Mouse (Mus musculus): ENCODE data around the gene Cldn18. TPM values are rescaled to one million over a fixed set of nuclear protein-coding genes. Genes with fewer than 3 reads are reported as not detected.

Gene Cldn18
- polyA plus RNA-seq, 1 experiment = not detected

GRCm38 (mm10) chr9:99725278-99725677 is 8.2 kb upstream of the Cldn18 start:
- WGBS = 69% methylated on average over 8 of the region's 8 CpGs

DNA sequence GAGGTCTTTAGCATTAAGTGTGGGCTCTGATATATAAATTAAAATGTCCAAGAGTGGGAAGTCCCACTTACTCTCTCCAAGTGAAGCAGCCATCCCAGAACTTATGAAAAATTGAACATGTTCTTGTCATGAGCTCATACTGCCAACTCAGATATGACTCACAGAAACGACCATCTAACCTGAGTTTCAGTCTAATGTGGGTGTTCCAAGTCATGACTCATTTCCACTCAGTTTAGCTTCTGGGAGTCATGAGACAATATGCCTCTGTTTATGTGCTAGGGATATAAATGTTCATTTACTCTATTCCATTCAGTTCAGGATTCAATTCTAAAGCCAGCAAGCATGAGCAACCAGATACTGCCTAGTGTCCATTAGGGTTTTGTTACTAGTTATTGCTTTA is 2.9 kb upstream of the Cldn18 start:
- Histone ChIP-seq H3K4me1 (ENCODE audit: control insufficient read depth, insufficient read depth, low read length) (no peaks in the 10 kb centered on the region), H3K27me3 (ENCODE audit: control insufficient read depth, insufficient read depth, low read length) (no peaks in the 10 kb centered on the region), H3K27ac (ENCODE audit: insufficient read depth, low read length) (no peak overlapping the region), H3K4me3 (replicated peaks; ENCODE audit: insufficient read depth, low read depth, low read length) (no peak overlapping the region)
- DNase-seq = no peak
- WGBS = 31% methylated on average over 1 of the region's 1 CpGs
- no peak for TF ChIP-seq CTCF (IDR thresholded peaks at IDR 0.05; ENCODE audit: borderline replicate concordance, insufficient read depth, low read depth, low read length)
- no peak for TF ChIP-seq POLR2A (IDR thresholded peaks at IDR 0.05; ENCODE audit: borderline replicate concordance, insufficient read depth, low read length)

More at GRCm38 (mm10) chr9:99725278-99725677, 8.2 kb upstream of the Cldn18 start:
- Histone ChIP-seq H3K4me3 (replicated peaks; ENCODE audit: insufficient read depth, low read depth, low read length) (no peak overlapping the region), H3K27ac (ENCODE audit: insufficient read depth, low read length) (no peak overlapping the region), H3K27me3 (ENCODE audit: control insufficient read depth, insufficient read depth, low read length) (no peaks in the 10 kb centered on the region), H3K4me1 (ENCODE audit: control insufficient read depth, insufficient read depth, low read length) (no peaks in the 10 kb centered on the region)
- DNase-seq = no peak
- no peak for TF ChIP-seq POLR2A (IDR thresholded peaks at IDR 0.05; ENCODE audit: borderline replicate concordance, insufficient read depth, low read length)
- TF ChIP-seq CTCF (IDR thresholded peaks at IDR 0.05; ENCODE audit: borderline replicate concordance, insufficient read depth, low read depth, low read length) = no peak

DNA sequence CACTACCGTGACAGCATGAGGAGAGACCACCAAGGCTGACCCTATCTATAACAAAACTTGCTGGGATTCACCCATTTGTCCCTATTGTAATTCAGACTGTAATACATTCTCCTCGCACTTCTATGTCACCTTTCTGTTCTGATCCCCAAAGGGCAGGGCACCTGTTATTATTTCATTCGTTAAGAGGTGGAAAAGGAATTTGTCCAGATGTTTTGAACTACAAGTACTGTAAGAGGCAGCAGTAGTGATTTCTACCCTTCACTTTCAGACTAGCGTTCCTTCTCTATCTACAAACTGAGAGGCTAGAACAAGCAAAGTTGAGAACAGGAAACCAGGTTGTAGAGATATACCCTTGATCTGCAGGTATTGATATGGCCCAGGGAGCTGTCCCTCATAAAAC is 6.8 kb downstream of the Cldn18 start:
- WGBS = 93% methylated on average over 4 of the region's 4 CpGs
- H3K27me3 ChIP-seq (ENCODE audit: control insufficient read depth, insufficient read depth, low read length) = no peaks in the 10 kb centered on the region; the same call in 1 of the 2 replicates
- no peak overlapping the region for H3K27ac ChIP-seq (ENCODE audit: insufficient read depth, low read length)
- no peak for TF ChIP-seq CTCF (IDR thresholded peaks at IDR 0.05; ENCODE audit: borderline replicate concordance, insufficient read depth, low read depth, low read length)
- no peak for TF ChIP-seq POLR2A (IDR thresholded peaks at IDR 0.05; ENCODE audit: borderline replicate concordance, insufficient read depth, low read length)
- H3K4me1 ChIP-seq (ENCODE audit: control insufficient read depth, insufficient read depth, low read length) = no peaks in the 10 kb centered on the region
- DNase-seq = no peak
- no peak overlapping the region for H3K4me3 ChIP-seq (replicated peaks; ENCODE audit: insufficient read depth, low read depth, low read length)

GRCm38 (mm10) chr9:99709588-99710248 is 7.3 kb downstream of the Cldn18 start:
- no peak for DNase-seq
- H3K4me1 ChIP-seq (ENCODE audit: control insufficient read depth, insufficient read depth, low read length) = no peaks in the 10 kb centered on the region
- 90% methylated on average over 22 of the region's 22 CpGs for WGBS
- no peak overlapping the region for H3K27ac ChIP-seq (ENCODE audit: insufficient read depth, low read length)
- no peak overlapping the region for H3K4me3 ChIP-seq (replicated peaks; ENCODE audit: insufficient read depth, low read depth, low read length)
- H3K27me3 ChIP-seq (ENCODE audit: control insufficient read depth, insufficient read depth, low read length) = no peaks in the 10 kb centered on the region; the same call in 1 of the 2 replicates
- no peak for TF ChIP-seq POLR2A (IDR thresholded peaks at IDR 0.05; ENCODE audit: borderline replicate concordance, insufficient read depth, low read length)
- no peak for TF ChIP-seq CTCF (IDR thresholded peaks at IDR 0.05; ENCODE audit: borderline replicate concordance, insufficient read depth, low read depth, low read length)

DNA sequence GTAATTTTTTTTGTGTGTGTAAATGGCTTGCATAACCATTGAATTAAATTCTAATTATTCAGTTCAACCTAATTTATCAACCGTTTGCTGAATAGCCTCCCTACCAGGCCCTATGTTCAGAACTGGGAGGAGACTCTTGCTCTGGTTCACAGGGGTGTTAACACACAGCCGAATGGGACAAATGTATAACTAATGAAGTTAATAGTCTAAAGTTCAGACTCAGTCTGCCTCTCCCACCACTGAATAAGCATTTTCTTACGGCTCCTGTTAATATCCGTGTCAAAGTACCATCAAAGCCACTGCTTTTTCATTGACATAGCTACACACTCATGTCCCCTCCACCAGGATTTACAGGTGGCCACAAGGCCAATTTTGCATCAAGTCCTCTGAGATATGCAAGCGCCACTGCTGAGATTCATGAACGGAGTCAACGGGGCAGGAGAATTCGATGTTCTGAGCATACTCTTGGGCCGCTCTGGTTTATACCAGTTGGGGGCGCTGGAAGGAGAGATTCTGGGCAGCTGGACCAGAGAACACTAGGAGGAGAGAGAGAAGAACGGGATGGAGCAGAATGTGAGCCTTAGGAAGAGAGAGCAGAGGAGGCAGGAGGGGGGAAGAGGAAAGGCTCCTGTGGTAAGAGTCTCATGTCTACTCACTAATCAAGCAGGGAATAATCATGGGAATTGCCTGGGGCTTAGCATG is 9.5 kb downstream of the Cldn18 start:
- TF ChIP-seq CTCF (IDR thresholded peaks at IDR 0.05; ENCODE audit: borderline replicate concordance, insufficient read depth, low read depth, low read length) (no peak), POLR2A (IDR thresholded peaks at IDR 0.05; ENCODE audit: borderline replicate concordance, insufficient read depth, low read length) (no peak)
- Histone ChIP-seq H3K27ac (ENCODE audit: insufficient read depth, low read length) (no peak overlapping the region), H3K27me3 (ENCODE audit: control insufficient read depth, insufficient read depth, low read length) (no peaks in the 10 kb centered on the region; the same call in 1 of the 2 replicates), H3K4me1 (ENCODE audit: control insufficient read depth, insufficient read depth, low read length) (no peaks in the 10 kb centered on the region), H3K4me3 (replicated peaks; ENCODE audit: insufficient read depth, low read depth, low read length) (no peak overlapping the region)
- 71% methylated on average over 11 of the region's 11 CpGs for WGBS
- DNase-seq = no peak

DNA sequence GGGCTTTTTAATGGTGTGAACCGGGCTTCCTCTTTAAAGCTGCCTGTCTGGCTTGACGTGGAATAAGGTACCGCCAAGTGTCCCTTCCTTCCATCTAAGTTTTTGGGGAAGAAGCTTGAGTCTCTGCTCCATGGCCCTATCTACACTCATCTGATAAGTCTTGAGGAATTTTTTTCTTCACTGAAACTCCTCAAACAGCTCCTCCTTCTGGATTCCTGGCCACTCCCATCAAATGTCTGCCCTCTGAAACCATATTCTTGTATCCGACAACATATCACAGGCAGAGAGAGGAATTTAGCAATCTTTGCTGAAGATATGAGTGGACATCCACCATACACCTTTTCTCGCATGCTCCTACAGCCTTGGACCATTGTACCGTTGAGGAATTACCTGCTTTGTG is 10.8 kb downstream of the Cldn18 start:
- TF ChIP-seq POLR2A (IDR thresholded peaks at IDR 0.05; ENCODE audit: borderline replicate concordance, insufficient read depth, low read length) (no peak), CTCF (IDR thresholded peaks at IDR 0.05; ENCODE audit: borderline replicate concordance, insufficient read depth, low read depth, low read length) (no peak)
- no peak for DNase-seq
- 93% methylated on average over 6 of the region's 6 CpGs for WGBS
- Histone ChIP-seq H3K27me3 (ENCODE audit: control insufficient read depth, insufficient read depth, low read length) (no peaks in the 10 kb centered on the region; the same call in 1 of the 2 replicates), H3K4me1 (ENCODE audit: control insufficient read depth, insufficient read depth, low read length) (no peaks in the 10 kb centered on the region), H3K27ac (ENCODE audit: insufficient read depth, low read length) (no peak overlapping the region), H3K4me3 (replicated peaks; ENCODE audit: insufficient read depth, low read depth, low read length) (no peak overlapping the region)

GRCm38 (mm10) chr9:99703711-99704110 is 13.4 kb downstream of the Cldn18 start:
- Histone ChIP-seq H3K4me3 (replicated peaks; ENCODE audit: insufficient read depth, low read depth, low read length) (no peak overlapping the region), H3K4me1 (ENCODE audit: control insufficient read depth, insufficient read depth, low read length) (no peaks in the 10 kb centered on the region), H3K27ac (ENCODE audit: insufficient read depth, low read length) (no peak overlapping the region), H3K27me3 (ENCODE audit: control insufficient read depth, insufficient read depth, low read length) (no peaks in the 10 kb centered on the region; the same call in 1 of the 2 replicates)
- whole genome bisulfite sequencing = 77% methylated on average over 6 of the region's 6 CpGs
- no peak for DNase-seq
- TF ChIP-seq CTCF (IDR thresholded peaks at IDR 0.05; ENCODE audit: borderline replicate concordance, insufficient read depth, low read depth, low read length) = no peak
- TF ChIP-seq POLR2A (IDR thresholded peaks at IDR 0.05; ENCODE audit: borderline replicate concordance, insufficient read depth, low read length) = no peak

- no peak for DNase-seq
- H3K4me1 ChIP-seq (ENCODE audit: control insufficient read depth, insufficient read depth, low read length) = no peaks in the 10 kb centered on the region
- TF ChIP-seq POLR2A (IDR thresholded peaks at IDR 0.05; ENCODE audit: borderline replicate concordance, insufficient read depth, low read length) (no peak), CTCF (IDR thresholded peaks at IDR 0.05; ENCODE audit: borderline replicate concordance, insufficient read depth, low read depth, low read length) (no peak)
- 94% methylated on average over 6 of the region's 6 CpGs for WGBS
- no peak overlapping the region for H3K27ac ChIP-seq (ENCODE audit: insufficient read depth, low read length)
- no peak overlapping the region for H3K4me3 ChIP-seq (replicated peaks; ENCODE audit: insufficient read depth, low read depth, low read length)
- H3K27me3 ChIP-seq (ENCODE audit: control insufficient read depth, insufficient read depth, low read length) = no peaks in the 10 kb centered on the region
Measured at GRCm38 (mm10) chr9:99702215-99702614, 14.9 kb downstream of the Cldn18 start.
